Mouse (Mus musculus): ENCODE measurements at regions not wholly inside any gene's neighbourhood (a gene's known extent, or its start where the extent isn't known, plus 50 kb on each side); places are given as distances from the start of the nearest gene placed in this dataset.
"Not testable (repeated sequence)": the region's sequence is repeated elsewhere in the genome, so short reads cannot be mapped to it uniquely, and the experiment has no call there.

GRCm38 (mm10) chr13:3341416-3341815, 196.4 kb upstream of the Gdi2 start:
- DNase-seq (ENCODE audit: low spot score in 2 of 2) = no peak

GRCm38 (mm10) chr13:3343611-3344010, 194.3 kb upstream of the Gdi2 start:
- DNase-seq (ENCODE audit: low spot score in 2 of 2) = no peak

- not testable (repeated sequence) for DNase-seq (ENCODE audit: low spot score in 2 of 2)
These were observed 183.0 kb upstream of the Gdi2 start for GRCm38 (mm10) chr13:3354912-3355311.

GRCm38 (mm10) chr13:3358079-3358608, 179.7 kb upstream of the Gdi2 start:
- DNase-seq (ENCODE audit: low spot score in 2 of 2) = no peak

GRCm38 (mm10) chr13:3358996-3359750, 178.7 kb upstream of the Gdi2 start:
- DNase-seq (ENCODE audit: low spot score in 2 of 2) = no peak

GRCm38 (mm10) chr13:3359751-3360260, 178.1 kb upstream of the Gdi2 start:
- DNase-seq (ENCODE audit: low spot score in 2 of 2) = not testable (repeated sequence)

- DNase-seq (ENCODE audit: low spot score in 2 of 2) = no peak
These were observed 177.1 kb upstream of the Gdi2 start for GRCm38 (mm10) chr13:3360503-3361490.

GRCm38 (mm10) chr13:3372701-3373100, 165.2 kb upstream of the Gdi2 start:
- DNase-seq (ENCODE audit: low spot score in 2 of 2) = no peak

- not testable (repeated sequence) for DNase-seq (ENCODE audit: low spot score in 2 of 2)
These were observed 164.2 kb upstream of the Gdi2 start for GRCm38 (mm10) chr13:3373522-3374220.

- no peak for DNase-seq (ENCODE audit: low spot score in 2 of 2)
These were observed 163.1 kb upstream of the Gdi2 start for GRCm38 (mm10) chr13:3374796-3375195.

- not testable (repeated sequence) for DNase-seq (ENCODE audit: low spot score in 2 of 2)
These were observed 160.1 kb upstream of the Gdi2 start for GRCm38 (mm10) chr13:3377801-3378200.

GRCm38 (mm10) chr13:3405783-3406182, 132.1 kb upstream of the Gdi2 start:
- DNase-seq (ENCODE audit: low spot score in 2 of 2) = not testable (repeated sequence)

- DNase-seq (ENCODE audit: low spot score in 2 of 2) = peak; percentile 39 to 55
These were observed 131.4 kb upstream of the Gdi2 start for GRCm38 (mm10) chr13:3406236-3407017.

GRCm38 (mm10) chr13:3410281-3410680, 127.6 kb upstream of the Gdi2 start:
- not testable (repeated sequence) for DNase-seq (ENCODE audit: low spot score in 2 of 2)

GRCm38 (mm10) chr13:3417026-3417425, 120.8 kb upstream of the Gdi2 start:
- DNase-seq (ENCODE audit: low spot score in 2 of 2) = no peak

- DNase-seq (ENCODE audit: low spot score in 2 of 2) = not testable (repeated sequence)
These were observed 82.5 kb upstream of the Gdi2 start for GRCm38 (mm10) chr13:3455374-3455773.

- DNase-seq (ENCODE audit: low spot score in 2 of 2) = no peak
These were observed 61.0 kb upstream of the Gdi2 start for GRCm38 (mm10) chr13:3476884-3477283.

- DNase-seq (ENCODE audit: low spot score in 2 of 2) = peak; percentile 22 to 36
These were observed 59.7 kb upstream of the Gdi2 start for GRCm38 (mm10) chr13:3477997-3478728.
